Mouse (Mus musculus) v-Abl transformed pro-B cells (cell line): ENCODE results near the gene Aire.

ENCODE experiments used
- in situ Hi-C, 2 experiments: fragments of 400-800 bp; cut with MboI; formaldehyde crosslinking; loops; one replicate each; pipeline ENCODE4 v1.15.1; 2025; ENCODE audit not compliant: unreplicated experiment in 2 of 2

The Aire gene

DNA sequence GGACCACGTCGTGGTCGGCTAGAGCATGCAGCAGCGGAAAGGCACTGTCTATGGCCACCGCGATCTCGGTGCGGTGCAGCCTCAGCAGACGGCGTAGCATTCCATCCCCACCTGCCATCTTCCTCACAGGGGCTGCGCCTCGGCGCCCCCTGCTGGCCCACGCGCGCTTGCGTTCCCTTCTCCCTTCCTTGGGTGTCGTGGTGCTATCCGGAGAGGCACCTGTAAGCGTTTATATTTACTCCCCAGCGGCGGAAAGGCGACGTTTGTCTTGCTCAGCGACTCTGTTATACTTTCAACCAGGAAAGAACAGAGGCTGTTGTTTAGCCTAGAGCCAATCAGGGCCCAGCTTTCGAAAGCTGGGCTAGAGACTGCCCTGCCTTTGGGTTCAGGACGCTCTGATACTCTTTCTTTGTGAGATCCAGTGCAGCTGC lies at the start of gene Aire:
Aire (minus strand) TSS at position 205 of the 431 bp plus-strand sequence.
- in situ Hi-C loops, result loop anchor here (25.0 kb wide), 1 partner anchor 344 kb away; no protein-coding TSS in a partner anchor

- in situ Hi-C loops, result no loop called here
Observed at GRCm38 (mm10) chr10:78092725-78093029, 49.3 kb upstream of the Aire start.

DNA sequence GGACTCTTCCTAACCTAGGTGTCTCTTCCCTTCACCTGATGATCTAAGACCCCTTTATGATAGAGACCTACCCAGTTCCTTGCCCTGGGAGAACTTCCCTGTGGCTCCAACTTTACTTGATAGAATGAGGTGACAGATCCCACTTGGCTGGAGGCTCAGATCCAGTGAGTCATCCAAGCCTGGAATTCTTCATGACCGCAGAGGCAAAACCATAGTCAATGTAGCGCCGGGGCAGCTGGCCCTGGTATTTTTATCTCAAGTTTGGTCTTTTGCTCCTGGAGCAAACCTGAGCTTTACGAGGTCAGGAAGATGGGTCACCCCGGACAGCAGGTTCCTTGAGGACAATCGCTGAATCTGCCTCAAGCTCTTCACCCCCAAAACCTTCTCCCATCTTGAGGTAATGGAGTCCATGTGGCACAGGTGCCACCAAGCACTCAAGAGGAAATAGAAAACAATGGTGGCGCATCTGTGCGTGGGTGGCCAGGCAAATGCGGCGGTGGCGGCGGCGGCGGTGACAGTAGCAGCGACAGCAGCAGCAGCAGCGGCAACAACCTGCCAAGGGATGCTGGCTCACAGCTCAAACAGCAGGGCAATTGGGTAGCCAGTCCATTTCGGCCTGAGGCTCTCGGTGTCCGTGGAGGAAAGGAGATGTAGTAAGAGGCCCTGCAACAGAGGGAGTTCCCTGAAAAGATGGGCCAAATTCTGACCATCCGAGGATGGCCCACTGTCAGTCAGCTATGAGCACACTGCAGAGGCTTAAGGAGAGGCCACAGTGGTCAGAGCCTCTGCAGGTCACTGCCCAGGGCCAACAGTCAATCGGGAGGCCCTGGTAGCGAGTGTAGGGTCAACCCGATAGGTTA lies 48.7 kb upstream of the Aire start:
- in situ Hi-C loops, result no loop called here

DNA sequence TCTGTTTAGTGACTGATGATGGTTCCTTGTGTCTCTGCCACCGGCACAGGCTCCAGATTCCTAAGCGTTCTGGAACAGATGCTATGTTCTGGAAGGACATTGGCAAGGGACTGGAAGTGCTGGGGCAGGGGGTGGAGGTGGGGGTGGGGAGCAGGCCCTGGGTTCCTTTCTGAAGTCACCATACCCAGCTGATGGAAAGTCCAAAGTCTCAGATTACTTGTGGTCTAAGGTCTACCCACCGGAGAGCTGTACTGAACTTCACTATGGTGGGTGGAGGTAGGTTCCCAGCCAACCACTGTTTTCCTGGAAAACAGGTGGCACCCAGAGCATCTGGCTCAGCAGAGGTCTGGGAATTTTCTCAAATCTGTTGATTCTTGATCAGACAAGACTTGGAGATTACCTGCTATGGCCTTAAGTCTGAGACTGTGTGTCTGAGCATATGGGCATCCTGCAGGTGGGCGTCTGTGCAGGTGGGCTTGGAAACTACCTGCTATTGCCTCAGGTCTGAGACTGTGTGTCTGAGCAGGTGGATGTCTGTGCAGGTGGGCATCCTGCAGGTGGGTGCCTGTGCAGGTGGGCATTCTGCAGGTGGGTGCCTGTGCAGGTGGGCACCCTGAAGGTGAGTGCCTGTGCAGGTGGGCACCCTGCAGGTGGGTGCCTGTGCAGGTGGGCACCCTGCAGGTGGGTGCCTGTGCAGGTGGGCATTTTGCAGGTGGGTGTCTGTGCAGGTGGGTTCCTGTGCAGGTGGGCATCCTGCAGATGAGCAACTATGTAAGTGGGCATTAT lies 47.5 kb upstream of the Aire start:
- in situ Hi-C loops, result no loop called here

DNA sequence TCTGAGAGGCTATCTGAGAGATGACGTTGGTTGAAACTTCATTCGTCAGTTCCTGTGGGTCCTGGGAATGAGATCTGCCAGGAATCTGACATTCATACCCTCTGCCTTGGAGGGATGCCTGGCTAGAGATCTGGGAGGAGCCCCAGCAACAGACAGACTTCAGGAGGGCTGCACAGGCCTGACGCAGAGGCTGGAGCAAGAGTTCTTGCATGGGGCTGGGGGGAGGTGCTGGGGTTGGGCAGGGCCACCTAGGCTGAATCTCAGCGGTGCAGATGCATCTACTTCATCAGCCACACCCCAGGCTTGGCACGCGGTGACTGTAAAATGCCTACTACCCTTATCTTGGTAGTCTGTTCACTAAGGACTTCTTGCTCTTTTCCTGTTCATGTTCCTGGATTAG lies 46.8 kb upstream of the Aire start:
- in situ Hi-C loops, result no loop called here

- in situ Hi-C loops, result loop anchor here in 1 of 2 experiments (10.0 kb wide), 1 partner anchor 58 kb away; no protein-coding TSS in a partner anchor
Observed at GRCm38 (mm10) chr10:78087101-78087511, 43.7 kb upstream of the Aire start.

DNA sequence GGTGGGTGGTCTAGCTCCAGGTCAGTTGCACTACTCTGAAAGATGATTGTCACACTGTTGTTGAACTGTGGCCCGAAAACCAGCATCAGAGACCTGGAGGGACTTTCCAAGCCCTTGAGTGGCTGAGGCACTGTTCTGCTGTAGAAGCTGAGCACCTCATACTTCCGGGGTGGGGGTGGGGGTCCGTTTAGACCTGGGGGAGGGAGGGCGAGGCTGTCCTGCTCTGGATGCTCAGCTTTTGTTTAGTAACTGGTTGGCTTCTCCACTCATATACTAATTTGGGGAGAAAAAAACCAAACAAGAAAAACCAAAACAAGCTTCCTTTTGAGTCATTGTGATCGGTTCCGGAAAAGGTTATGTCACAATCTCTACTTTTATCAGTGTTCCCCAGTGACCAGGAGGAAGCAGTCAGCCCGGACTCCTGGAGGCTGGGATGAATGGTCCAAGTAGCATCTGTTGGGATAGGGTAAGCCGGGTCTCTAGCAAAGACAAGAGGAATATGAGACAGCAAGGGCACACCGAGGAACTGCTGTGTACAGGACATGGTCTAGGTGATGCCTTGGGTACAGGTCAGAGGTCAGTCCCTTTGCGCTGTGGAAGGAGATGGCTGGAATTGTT lies 43.1 kb upstream of the Aire start:
- in situ Hi-C loops, result loop anchor here in 1 of 2 experiments (10.0 kb wide), 1 partner anchor 58 kb away; no protein-coding TSS in a partner anchor

DNA sequence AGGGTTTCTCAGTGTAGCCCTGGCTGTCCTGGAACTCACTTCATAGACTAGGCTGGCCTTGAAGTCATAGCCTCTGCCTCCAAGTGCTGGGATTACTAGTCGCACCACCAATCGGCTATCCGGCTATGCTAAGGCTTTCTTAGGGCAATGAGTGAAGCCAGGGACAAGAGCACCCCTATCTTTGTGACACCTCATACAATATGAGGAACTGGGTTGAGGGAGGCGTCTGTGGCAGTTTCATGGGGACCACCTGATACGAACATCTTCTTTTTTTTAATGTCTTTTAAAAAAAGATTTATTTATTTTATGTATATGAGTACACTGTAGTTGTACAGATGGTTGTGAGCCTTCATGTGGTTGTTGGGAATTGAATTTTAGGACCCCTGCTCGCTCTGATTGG lies 42.3 kb upstream of the Aire start:
- in situ Hi-C loops, result loop anchor here in 1 of 2 experiments (10.0 kb wide), 1 partner anchor 59 kb away; no protein-coding TSS in a partner anchor

- in situ Hi-C loops, result loop anchor here in 1 of 2 experiments (10.0 kb wide), 1 partner anchor 61 kb away; no protein-coding TSS in a partner anchor
Observed at GRCm38 (mm10) chr10:78084073-78084472, 40.7 kb upstream of the Aire start.

DNA sequence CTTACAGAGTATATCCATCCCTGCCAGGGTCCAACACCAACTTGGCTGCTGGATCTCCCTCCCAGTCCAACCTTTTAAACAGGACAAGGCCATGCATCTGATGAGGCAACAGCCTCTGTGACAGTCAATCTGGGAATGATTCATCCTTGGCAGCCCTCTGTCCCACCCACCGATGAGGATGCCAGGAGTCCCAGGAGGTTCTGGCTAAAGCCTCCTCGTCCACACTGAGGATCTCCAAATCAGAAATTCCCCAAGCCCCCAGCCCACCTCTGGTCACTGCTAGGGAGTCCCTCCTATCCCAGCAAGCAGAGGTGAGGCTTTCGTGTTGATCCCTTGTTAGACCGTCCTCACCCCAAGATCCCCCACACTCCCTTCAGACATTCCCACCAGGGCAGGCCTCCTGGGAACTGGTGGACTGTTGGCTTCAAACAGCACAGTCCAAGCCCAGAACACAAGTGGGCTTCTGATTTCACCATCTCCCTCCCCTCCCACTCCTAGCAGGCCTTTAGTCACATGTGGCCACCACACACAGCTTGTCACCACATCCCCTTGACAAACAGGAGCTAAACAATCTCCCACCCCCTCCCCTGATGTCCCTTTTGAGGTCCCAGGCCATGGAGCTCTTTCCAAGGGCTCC lies 36.7 kb upstream of the Aire start:
- in situ Hi-C loops, result loop anchor here in 1 of 2 experiments (10.0 kb wide), 1 partner anchor 65 kb away; no protein-coding TSS in a partner anchor

GRCm38 (mm10) chr10:78078276-78078675 lies 34.9 kb upstream of the Aire start:
- in situ Hi-C loops, result no loop called here

DNA sequence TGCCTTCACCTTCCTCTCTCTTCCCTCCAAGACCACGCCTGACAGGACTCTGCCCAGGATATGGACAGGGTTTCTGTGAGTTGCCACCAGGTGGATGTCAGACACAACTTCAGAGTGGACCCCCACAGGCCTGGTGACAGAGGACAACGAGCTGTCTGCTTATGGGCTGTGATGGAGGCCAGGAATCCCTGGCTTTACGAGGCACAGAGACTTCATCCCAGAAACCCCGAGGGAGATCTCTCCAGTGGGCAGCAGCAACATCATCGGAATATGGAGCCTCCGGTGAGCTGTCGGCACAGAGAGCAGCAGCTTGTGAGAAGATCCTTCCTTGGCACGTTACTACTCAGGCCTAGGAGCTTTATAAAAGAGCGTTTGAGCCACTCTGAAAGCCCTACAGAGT lies 34.5 kb upstream of the Aire start:
- in situ Hi-C loops, result no loop called here

DNA sequence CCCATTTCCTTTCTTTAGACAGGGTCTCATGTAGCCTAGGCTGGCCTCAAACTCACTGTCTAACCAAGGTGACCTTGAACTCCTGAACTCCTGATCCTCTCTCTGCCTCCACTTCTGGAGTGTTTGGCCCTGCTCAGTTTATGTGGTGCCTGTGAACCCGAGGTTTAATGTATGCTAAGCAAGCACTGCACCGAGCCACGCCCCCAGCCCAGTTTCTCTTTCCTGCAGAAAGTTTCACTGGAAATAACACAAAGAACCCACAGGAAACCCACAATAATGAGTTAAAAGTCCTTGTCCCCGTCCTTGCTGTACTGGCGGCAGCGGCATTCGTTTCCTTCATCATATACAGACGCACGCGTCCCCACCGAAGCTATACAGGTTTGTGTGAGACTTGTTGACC lies 31.6 kb upstream of the Aire start:
- in situ Hi-C loops, result no loop called here

- in situ Hi-C loops, result no loop called here
Observed at GRCm38 (mm10) chr10:78074151-78074550, 30.7 kb upstream of the Aire start.

- in situ Hi-C loops, result loop anchor here (5.0 kb wide), 2 partner anchors 37 to 93 kb away; no protein-coding TSS in a partner anchor
Observed at GRCm38 (mm10) chr10:78069101-78070011, 25.9 kb upstream of the Aire start, which contains the start of gene Icosl. TSS of gene Icosl (plus strand) at chr10:78069302.

- in situ Hi-C loops, result loop anchor here (5.0 kb wide), 2 partner anchors 36 to 94 kb away; no protein-coding TSS in a partner anchor
Observed at GRCm38 (mm10) chr10:78068541-78068940, 25.1 kb upstream of the Aire start.

DNA sequence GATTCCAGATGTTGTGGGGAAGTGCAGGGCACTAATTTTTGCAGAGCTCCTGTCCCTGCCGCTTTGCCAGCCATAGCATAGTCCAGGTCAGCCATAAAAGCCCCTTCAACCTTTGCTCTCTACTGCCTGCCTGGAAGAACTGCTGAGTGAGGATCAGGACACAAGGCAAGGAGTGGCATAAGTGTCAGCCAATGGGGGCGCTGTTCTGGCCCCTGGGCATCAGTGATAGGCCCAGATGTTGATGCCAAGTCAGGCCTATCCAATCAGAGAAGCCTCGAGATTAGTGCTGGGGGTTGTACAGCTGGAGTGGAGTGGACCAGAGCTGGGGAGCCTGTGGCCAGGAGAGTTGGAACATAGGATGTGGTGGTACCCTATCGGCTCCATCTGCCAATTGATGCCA lies 23.8 kb upstream of the Aire start:
- in situ Hi-C loops, result loop anchor here (5.0 kb wide), 2 partner anchors 35 to 95 kb away; no protein-coding TSS in a partner anchor

GRCm38 (mm10) chr10:78063122-78063521 lies 19.7 kb upstream of the Aire start:
- in situ Hi-C loops, result no loop called here

DNA sequence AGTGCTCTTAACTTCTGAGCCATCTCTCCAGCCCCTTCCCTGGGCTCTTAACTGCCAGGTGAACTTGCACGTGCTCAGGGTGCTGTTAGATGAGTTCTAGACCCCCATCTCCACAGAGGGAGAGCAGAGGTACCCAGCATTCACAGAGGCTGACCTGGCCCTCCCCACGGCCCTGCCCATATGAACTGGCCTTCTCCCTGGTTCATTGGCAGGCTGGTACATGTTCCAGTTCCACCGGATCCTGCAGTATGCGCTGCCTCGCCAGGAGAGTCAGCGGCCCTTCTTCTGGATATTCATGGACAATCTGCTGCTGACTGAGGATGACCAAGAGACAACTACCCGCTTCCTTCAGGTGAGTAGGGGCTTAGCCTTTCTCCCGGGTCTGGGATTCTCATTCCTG lies 13.6 kb upstream of the Aire start:
- in situ Hi-C loops, result no loop called here
